Mouse (Mus musculus) liver, adult 2 months (tissue): ENCODE data around the gene Ypel3. TPM values are rescaled to one million over a fixed set of nuclear protein-coding genes. Genes with fewer than 3 reads are reported as not detected.
"Not testable (repeated sequence)": the region's sequence is repeated elsewhere in the genome, so short reads cannot be mapped to it uniquely, and the experiment has no call there.

Experiments
- DNase-seq: peaks from one replicate; pipeline ENCODE4 v3.0.0-alpha.2; 2011; ENCODE audit warnings: low read depth, low spot score; ENCODE audit errors: extremely low read depth
- H3K27ac ChIP-seq: fragments of 200-500 bp; replicated peaks from 2 replicates; pipeline ENCODE4 v1.5.1; 2012; ENCODE audit warnings: low read depth, mild to moderate bottlenecking, control low read depth, inconsistent platforms, low read length; ENCODE audit not compliant: insufficient read depth
- H3K27me3 ChIP-seq: fragments of 200-500 bp; 2 replicates; pipeline ENCODE4 v1.6.1; 2012; ENCODE audit warnings: mild to moderate bottlenecking, moderate library complexity, low read length, inconsistent platforms; ENCODE audit not compliant: control insufficient read depth, insufficient read depth
- H3K36me3 ChIP-seq: fragments of 200-500 bp; 2 replicates; pipeline ENCODE4 v1.6.1; 2012; ENCODE audit warnings: low read length, inconsistent platforms; ENCODE audit not compliant: control insufficient read depth, insufficient read depth
- H3K4me1 ChIP-seq: fragments of 200-500 bp; 2 replicates; pipeline ENCODE4 v1.6.1; 2011; ENCODE audit warnings: low read length; ENCODE audit not compliant: control insufficient read depth, insufficient read depth
- H3K4me3 ChIP-seq: fragments of 200-500 bp; 2 replicates; pipeline ENCODE4 v1.5.1; 2011; ENCODE audit warnings: low read depth, mild to moderate bottlenecking, control low read depth, low read length, moderate library complexity; ENCODE audit not compliant: insufficient read depth
- H3K79me2 ChIP-seq: fragments of 200-500 bp; 2 replicates; pipeline ENCODE4 v1.6.1; 2012; ENCODE audit warnings: inconsistent platforms, mild to moderate bottlenecking, low read length, moderate library complexity; ENCODE audit not compliant: control insufficient read depth, insufficient read depth
- H3K9ac ChIP-seq: fragments of 200-500 bp; 2 replicates; pipeline ENCODE4 v1.6.1; 2012; ENCODE audit warnings: low read depth, mild to moderate bottlenecking, control low read depth, inconsistent platforms, low read length
- CTCF ChIP-seq: fragments of 200-500 bp; IDR thresholded peaks from 2 replicates; pipeline ENCODE4 v1.5.1; 2011; ENCODE audit warnings: low read depth, low read length, control low read depth
- POLR2A ChIP-seq: fragments of 200-500 bp; IDR thresholded peaks from 2 replicates; pipeline ENCODE4 v1.6.1; 2011; ENCODE audit warnings: low read length, control low read depth; ENCODE audit not compliant: insufficient read depth; ENCODE audit errors: extremely low read depth
- WGBS: fragments of 180-500 bp; shearing (Covaris S2); methylation state at CpG from one replicate; pipeline ENCODE4 v1.1.7; 2018; 5-methylcytosine and 5-hydroxymethylcytosine counted together
- polyA plus RNA-seq: library from polyadenylated mRNA; depleted of rRNA; stranded (reverse); fragments of >200 nt; gene quantifications from 2 replicates; pipeline ENCODE4 v1.2.3, GENCODE M21; 2012
- total RNA-seq: library from RNA; depleted of rRNA; stranded (reverse); fragments of >200 nt; gene quantifications from 2 replicates; pipeline ENCODE4 v1.2.3, GENCODE M21; 2014

Ypel3 gene
- total and polyA plus RNA-seq, 2 experiments: 26.4 to 144 TPM

DNA sequence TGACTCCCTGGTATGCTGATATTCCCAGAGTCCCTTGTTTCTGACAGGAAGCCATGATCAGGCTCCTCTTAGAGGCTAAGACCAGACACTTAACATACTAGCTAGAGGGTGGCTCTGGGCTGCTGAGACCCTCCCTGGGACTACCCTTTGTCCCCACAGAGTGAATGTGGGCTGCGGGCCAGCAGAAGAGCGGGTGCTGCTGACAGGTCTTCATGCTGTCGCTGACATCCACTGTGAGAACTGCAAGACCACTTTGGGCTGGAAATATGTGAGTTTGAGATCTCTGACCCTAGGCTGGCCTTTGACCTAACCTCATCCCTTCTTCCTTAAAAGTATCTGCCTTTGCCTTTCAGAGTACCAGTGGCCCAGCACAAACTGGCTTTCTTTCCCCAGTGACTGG, 1.4 kb downstream of the Ypel3 start:
- Histone ChIP-seq H3K9ac (no peak overlapping the region), H3K4me1 (peaks cover 34% of the 10 kb centered on the region), H3K79me2 (peaks cover 6% of the 10 kb centered on the region; the same call in 1 of the 2 replicates), H3K27ac (no peak overlapping the region), H3K4me3 (no peak overlapping the region), H3K27me3 (no peaks in the 10 kb centered on the region), H3K36me3 (no peaks in the 10 kb centered on the region; the same call in 1 of the 2 replicates)
- 87% methylated on average over 3 of the region's 3 CpGs for WGBS
- no peak for DNase-seq
- TF ChIP-seq POLR2A (no peak), CTCF (no peak)

DNA sequence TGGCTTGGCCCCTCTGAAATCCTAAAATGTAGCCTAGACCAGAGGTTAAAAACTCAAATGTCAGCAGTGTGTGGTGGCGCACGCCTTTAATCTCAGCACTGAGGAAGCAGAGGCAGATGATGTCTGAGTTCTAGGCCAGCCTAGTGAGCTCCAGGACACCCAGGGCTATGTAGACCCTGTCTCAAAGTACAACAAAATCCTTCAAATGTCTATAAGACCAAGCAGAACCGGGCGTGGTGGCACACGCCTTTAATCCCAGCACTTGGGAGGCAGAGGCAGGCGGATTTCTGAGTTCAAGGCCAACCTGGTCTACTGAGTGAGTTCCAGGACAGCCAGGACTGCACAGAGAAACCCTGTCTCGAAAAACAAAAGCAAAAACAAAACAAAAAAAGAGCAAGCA, 2.3 kb downstream of the Ypel3 start:
- DNase-seq: not testable (repeated sequence)
- peaks cover 35% of the 10 kb centered on the region for H3K4me1 ChIP-seq
- 88% methylated on average over 7 of the region's 7 CpGs for WGBS

DNA sequence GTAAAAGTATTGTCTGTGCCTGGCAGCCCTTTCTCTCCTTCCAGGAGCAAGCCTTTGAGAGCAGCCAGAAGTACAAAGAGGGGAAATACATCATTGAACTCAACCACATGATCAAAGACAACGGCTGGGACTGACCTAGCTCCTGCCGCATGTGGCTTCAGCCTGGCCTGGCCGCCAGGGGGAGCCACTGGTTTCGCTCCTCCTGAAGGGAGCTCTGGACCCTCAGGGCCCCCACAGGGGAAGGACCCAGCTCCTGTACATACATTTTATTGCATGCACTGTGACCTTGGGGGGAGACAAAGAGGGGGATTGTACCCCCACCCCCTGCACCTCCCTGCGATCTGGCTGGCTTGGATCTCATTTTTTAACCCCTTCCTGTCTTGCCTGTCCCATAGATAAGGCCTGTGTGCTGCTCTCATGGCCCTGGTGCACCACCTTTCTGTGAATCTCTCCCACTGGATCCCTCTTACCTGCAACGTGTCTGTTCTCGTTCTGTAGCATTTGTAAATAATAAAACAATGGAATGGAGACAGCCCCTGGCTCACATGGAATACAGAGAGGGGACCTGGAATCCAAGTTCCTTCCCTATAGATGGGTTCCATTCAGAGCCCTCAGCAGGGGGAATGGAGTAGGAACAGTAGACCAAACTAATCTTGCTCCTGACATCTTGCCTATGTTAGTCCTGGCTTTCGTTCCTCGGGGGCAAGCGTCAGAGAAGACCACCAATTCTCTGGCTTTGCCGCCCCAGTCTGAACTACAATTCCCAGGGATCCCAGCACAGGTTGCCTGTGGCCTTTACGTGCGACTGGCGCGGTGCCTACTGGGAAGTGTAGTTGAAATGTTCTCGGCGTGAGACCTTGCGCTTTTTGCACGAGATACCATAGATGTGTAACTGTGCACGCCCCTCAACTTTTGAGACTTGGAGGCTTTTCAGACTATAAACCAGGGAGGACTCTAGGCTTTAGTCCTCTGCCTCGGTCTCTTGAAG, 3.5 kb downstream of the Ypel3 start:
- H3K9ac ChIP-seq: peak overlapping the region; percentile 31
- 0 out of 2 replicates have a peak overlapping the region, but pooled peaks have one; percentile 3 for H3K4me3 ChIP-seq
- WGBS: 6% methylated on average over 21 of the region's 21 CpGs
- no peaks in the 10 kb centered on the region for H3K27me3 ChIP-seq
- H3K4me1 ChIP-seq: peaks cover 32% of the 10 kb centered on the region
- peaks cover 1% of the 10 kb centered on the region for H3K36me3 ChIP-seq
- peaks cover 6% of the 10 kb centered on the region; the same call in 1 of the 2 replicates for H3K79me2 ChIP-seq
- peak; percentile 63 for DNase-seq
- no peak overlapping the region for H3K27ac ChIP-seq
- TF ChIP-seq POLR2A (0 out of 2 replicates have a peak, but pooled peaks have one; percentile 7), CTCF (peak; percentile 92)

More for the DNA sequence above, 2.3 kb downstream of the Ypel3 start:
- H3K36me3 ChIP-seq, H3K79me2 ChIP-seq, H3K27me3 ChIP-seq, H3K27ac ChIP-seq, H3K9ac ChIP-seq, H3K4me3 ChIP-seq: not testable (repeated sequence)

DNA sequence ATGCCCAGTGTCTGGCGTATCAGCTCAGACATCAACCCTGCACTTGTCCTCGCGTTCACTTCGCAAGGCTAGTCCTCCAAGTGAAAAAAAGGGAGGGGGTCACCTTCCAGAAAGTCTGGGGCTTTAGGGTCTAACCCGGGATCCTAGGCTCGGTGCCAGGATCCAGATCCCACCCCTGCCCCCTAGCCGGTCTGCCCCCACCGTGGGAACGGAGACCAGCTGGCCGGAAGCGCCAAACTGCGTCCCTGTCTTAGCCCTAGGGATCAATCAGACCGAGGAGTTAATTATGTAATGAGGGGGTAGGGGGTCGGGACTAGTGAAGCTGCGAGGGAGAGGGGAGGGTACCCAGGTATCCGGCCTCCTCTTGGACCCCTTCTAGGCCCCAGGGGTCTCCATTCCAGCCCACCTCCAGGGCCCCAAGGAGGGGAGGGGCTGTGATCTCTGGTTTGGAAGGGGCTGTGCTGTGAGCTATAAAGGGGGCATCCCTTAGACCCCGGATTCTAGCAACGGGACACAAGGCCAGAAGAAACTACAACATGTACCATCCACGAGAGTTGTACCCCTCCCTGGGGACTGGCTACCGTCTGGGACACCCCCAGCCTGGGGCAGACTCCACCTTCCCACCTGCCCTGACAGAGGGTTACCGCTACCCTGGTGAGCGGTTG, 4.3 kb downstream of the Ypel3 start, which contains the start of gene Tbx6:
TSS of gene Tbx6 (plus strand) at position 513 of the 665 bp plus-strand sequence.
- Histone ChIP-seq H3K36me3 (peaks cover 5% of the 10 kb centered on the region), H3K4me1 (peaks cover 29% of the 10 kb centered on the region), H3K9ac (peak within 1 kb of the TSS; percentile 31), H3K27me3 (no peaks in the 10 kb centered on the region), H3K79me2 (peaks cover 6% of the 10 kb centered on the region; the same call in 1 of the 2 replicates), H3K27ac (peak within 1 kb of the TSS; percentile 36), H3K4me3 (0 out of 2 replicates have a peak within 1 kb of the TSS, but pooled peaks have one; percentile 3)
- no peak for TF ChIP-seq CTCF
- TF ChIP-seq POLR2A: no peak
- WGBS: 25% methylated on average over 22 of the region's 22 CpGs
- DNase-seq: no peak

DNA sequence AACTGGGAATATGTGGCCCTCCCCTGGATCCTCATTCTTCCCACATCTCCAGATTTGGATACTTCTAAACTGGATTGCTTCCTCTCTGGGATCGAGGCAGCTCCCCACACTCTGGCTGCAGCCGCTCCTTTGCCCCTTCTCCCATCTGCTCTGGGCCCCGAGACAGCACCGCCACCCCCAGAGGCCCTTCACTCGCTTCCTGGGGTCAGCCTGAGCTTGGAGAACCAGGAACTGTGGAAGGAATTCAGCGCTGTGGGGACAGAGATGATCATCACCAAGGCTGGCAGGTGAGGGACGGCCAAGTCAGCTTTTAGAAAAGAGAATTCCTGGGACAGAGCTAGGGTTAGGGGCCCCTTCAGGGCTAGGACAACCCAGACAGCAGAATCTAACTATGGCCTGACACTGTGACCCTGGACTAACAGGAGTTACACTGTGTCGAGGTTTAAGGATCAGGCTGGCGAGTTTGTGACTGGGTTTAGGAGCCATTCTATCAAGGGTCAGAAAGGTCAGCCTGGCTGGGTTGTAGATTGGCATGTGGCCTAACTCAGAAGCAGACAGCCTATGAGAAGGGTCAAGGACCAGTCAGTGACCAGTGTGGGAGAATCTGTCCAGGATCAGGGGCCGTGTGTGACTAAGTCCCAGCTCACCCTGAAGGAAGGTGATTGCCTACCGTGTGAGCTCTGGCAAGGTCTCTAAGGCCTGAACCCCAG, 5.1 kb downstream of the Ypel3 start:
- no peaks in the 10 kb centered on the region for H3K27me3 ChIP-seq
- peaks cover 26% of the 10 kb centered on the region for H3K4me1 ChIP-seq
- 35% methylated on average over 11 of the region's 11 CpGs for WGBS
- no peak overlapping the region for H3K9ac ChIP-seq
- peak overlapping the region; percentile 36 for H3K27ac ChIP-seq
- TF ChIP-seq POLR2A (no peak), CTCF (no peak)
- H3K4me3 ChIP-seq: no peak overlapping the region
- H3K36me3 ChIP-seq: peaks cover 11% of the 10 kb centered on the region
- peaks cover 6% of the 10 kb centered on the region; the same call in 1 of the 2 replicates for H3K79me2 ChIP-seq
- DNase-seq: peak; percentile 92
